Mouse (Mus musculus) frontal cortex, postnatal 14 days (tissue): Measurements from ENCODE around the gene Cxcl2.

Source experiments
- DNase-seq, 2 experiments: peaks; one replicate each; pipeline ENCODE4 v3.0.0; 2022; ENCODE audit warnings: low spot score in 2 of 2

Gene Cxcl2

GRCm38 (mm10) chr5:90903339-90904020 is at the start of gene Cxcl2:
Gene Cxcl2, plus strand, starts transcription at chr5:90903871.
- no peak for DNase-seq

- DNase-seq = no peak
Observed at GRCm38 (mm10) chr5:90855308-90856230, 48.1 kb upstream of the Cxcl2 start.

GRCm38 (mm10) chr5:90857463-90857862 is 46.2 kb upstream of the Cxcl2 start:
- DNase-seq = no peak

DNA sequence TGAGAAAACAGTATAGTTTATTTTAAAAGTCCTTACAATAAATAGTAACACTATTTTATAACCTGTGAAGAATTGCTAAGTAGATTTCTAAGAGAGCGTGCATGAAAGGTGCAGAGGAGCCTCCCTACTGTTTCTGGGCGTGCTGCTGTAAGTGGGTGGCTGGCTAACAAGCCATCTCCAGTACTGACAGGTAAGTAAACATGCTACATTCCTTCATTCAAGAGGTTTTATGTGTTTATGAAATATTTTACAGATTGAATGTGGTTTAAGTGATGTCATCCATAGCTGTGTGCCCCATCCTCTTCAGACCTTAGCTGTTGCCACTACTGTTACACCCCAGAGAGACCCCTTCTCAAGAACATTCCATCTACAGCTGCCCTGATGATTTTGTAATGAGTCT is 45.2 kb upstream of the Cxcl2 start:
- DNase-seq = no peak

DNA sequence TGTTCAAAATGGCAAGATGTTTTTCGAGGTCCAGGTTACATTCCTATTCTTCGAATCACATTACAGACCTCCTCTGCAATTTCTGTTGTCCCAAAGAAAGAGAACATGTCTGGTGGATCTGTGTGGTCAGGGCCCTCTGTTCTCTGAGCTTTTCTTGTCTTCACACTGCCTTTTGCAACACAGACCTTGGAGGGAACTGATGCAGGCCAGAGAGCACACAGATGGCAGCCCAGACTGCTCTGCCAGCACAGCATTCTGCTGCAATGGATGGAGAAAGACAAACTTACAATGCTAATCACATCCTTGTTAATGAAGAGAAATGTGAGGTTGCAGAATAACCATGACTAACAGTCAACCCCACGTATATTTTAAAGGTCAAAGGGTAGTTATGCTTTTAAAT is 44.6 kb upstream of the Cxcl2 start:
- no peak for DNase-seq

- DNase-seq = no peak
Observed at GRCm38 (mm10) chr5:90861876-90862375, 41.7 kb upstream of the Cxcl2 start.

DNA sequence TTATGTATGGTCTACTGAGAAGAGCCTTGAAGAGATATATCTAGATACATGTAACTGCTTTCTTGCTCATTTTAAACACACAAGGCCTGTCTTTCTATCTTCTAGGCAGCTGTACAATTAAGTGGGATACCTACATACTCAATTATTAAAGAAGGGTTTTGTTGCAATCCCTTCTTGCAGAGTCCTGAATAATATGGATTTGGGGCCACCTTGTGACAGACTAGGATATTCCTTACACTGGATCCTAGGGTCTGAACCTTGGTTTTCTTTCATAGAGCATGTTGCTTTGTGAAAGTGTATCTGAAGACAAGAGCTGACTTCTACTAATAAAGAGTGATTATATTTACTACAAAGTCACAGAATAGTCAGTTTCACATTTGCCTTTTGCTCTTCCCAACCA is 36.9 kb upstream of the Cxcl2 start:
- DNase-seq = no peak

DNA sequence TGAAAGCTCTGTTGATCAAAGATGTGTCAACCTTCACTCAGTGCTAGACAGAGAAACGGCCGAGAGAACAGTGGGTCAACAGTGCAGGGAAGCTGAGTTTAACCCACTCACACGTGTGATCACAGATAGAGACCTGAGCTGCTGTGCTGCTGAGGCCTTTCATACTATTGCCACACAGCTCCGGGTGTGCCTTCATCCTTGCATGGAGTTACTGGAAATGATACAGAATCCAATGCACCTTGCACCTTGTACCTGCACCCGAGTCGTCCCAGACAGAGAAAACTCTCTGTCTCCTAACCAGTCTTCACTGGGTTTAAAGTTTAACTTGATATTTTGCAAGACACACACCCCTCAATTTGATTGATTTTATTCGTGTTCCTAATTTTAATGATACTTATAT is 31.3 kb upstream of the Cxcl2 start:
- no peak for DNase-seq

DNA sequence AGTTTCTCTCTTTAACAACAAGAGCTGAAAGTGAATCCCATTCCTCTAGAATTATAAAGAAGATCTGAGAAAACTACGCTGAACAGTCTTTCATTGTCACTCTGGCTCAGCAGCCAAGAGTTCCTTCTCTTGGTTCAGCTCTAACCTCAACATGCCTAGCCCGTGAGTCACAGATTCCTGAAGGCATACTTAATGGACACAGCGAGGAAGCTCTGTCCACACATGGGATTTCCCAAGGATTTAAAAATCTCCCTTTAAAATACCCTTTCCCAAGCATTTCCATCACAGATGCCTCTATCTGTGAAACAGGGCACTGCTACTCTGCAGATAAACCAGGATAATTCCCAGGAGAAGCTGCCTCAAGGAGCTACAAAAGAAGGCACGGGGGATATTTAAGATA is 27.6 kb upstream of the Cxcl2 start:
- DNase-seq = no peak

GRCm38 (mm10) chr5:90876471-90877172 is 27.0 kb upstream of the Cxcl2 start:
- DNase-seq = no peak

GRCm38 (mm10) chr5:90877173-90877512 is 26.5 kb upstream of the Cxcl2 start:
- no peak for DNase-seq

- no peak for DNase-seq
Observed at GRCm38 (mm10) chr5:90879307-90880014, 24.2 kb upstream of the Cxcl2 start.

DNA sequence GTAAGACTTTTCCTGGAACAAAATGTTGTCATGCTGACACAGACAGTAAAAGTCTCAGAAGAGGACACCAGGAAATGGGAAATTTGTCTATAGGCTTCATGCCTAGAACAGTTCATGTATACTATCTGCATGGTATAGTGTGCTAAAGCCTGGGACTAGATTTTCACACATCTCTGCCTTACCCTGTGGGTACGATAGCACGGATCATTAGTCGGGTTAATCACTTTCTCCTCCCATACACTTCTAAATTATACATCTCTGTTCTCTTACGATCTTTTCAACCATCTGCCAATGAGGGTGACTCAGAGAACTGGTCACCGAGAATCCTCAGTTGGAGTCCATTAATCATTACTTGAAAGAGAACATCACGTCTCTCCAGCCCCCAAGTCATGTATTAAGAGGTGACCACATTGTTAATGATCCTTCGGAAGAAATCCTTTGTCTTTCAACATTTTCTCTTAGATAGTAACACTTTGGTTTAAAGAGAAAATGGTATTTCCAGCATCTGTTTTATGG is 23.3 kb upstream of the Cxcl2 start:
- no peak for DNase-seq

DNA sequence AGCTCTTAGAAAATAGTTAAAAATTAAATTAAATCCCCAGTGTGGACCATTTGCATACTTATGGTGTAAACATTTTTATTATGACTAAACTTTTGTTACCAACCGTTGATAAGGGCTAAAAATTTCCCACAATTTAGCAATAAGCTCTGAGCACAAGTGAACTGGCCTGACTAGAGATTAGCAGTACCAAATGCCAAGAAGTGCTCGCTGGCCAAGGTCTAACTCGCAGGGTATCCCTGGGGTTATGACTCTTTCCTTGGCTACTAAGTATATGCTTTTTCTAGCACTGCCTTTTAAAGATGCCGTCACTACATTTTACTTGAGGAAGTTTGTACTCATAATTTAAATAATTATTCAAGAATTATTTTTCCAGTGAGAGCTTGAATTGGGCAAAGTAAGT is 22.6 kb upstream of the Cxcl2 start:
- DNase-seq = no peak

DNA sequence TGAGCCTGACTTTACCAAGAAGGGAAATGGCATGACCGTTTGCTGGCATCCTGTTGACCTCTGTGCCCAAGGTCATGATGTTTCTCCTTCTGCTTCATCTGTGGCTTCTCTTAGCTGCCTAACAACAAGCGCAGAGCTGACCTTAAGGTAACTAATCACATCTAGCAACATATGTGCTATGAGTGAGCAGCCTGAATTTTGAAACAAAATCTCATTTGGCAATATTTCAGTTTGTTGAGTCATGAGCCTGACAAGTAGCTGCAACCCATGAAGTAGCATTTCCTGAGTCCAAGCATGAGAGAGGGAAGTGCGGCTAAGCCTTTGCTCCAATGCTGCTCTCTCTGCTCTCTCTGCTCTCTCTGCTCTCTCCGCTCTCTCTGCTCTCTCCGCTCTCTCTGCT is 22.0 kb upstream of the Cxcl2 start:
- no peak for DNase-seq

DNA sequence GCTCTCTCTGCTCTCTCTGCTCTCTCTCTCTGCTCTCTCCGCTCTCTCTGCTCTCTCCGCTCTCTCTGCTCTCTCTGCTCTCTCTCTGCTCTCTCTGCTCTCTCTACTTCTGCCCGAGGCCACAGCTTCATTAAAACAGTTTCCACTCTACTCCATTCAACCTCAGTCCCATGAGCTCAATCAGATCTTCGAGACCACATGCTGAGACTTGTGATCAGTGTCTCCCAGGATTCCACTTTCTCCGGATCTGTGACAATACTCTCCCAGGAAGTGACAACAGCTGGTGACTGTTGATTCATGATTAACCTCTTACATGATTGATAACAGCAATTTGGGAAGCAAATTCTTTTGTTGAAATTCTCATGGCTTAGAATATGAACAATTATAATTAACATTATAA is 21.5 kb upstream of the Cxcl2 start:
- DNase-seq = no peak

DNA sequence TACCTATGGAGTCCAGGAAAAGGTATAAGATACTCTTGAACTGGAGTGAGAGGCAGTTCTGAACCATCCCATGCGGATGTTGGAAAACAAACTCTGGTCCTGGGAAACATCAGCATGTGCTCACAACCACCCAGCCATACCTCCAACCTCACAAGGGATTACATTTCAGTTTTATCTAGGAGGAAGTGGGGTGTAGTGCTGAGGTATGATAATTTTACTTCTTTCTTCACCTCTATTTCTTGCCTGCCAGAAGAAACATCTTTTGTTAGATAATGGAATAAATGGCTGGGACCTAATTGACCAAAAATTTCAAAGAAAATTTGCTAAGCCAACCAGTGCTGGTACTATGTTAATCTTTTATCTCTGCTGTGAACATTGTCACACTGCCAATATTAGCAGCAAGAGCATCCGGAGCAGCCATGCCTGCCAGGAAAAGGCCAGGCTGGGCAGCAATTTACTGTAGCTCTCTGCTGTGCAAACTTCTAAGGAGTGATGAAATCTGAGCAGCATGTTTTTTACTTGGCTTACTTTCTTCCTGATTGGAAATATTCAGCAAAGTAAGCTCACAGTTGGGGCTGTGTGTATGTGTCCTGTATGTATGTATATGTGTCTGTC is 18.9 kb upstream of the Cxcl2 start:
- no peak for DNase-seq

DNA sequence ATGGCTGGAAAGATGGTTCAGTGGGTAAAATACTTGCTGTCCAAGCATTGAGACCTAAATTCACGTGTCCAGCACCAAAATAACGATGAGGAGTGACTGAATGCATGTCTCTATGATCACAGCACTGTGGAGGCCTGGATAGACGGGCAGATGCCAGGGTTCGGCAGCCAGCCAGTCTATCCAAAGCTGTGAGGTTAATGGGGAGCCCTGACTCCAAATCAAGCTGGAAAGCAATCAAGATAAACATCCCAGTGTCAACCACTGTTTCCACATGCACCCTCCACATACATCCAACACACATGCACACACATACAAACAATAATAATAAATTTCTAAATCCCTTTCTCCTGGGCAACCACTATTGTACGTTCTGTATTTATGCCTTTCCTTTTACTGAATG is 15.0 kb upstream of the Cxcl2 start:
- DNase-seq = no peak

- no peak for DNase-seq
Observed at GRCm38 (mm10) chr5:90890519-90891463, 12.9 kb upstream of the Cxcl2 start, which contains the start of gene Cxcl1. Gene Cxcl1, plus strand, starts transcription at chr5:90891241.

GRCm38 (mm10) chr5:90891464-90891813 is 12.2 kb upstream of the Cxcl2 start:
- no peak for DNase-seq
